Mouse (Mus musculus) cerebellum, adult 2 months (tissue): ENCODE data around the gene Lnpep.

Source experiments
- CTCF ChIP-seq: fragments of 200-500 bp; IDR thresholded peaks from 2 replicates; pipeline ENCODE4 v1.5.1; 2011; ENCODE audit warnings: low read depth, mild to moderate bottlenecking, control low read depth, low read length, moderate library complexity, borderline replicate concordance; ENCODE audit not compliant: insufficient read depth
- POLR2A ChIP-seq: fragments of 200-500 bp; IDR thresholded peaks from 2 replicates; pipeline ENCODE4 v1.6.1; 2011; ENCODE audit warnings: low read length, control low read depth, borderline replicate concordance; ENCODE audit not compliant: insufficient read depth

- TF ChIP-seq CTCF: no peak
- no peak for TF ChIP-seq POLR2A
Observed at GRCm38 (mm10) chr17:17600001-17600400, 24.8 kb downstream of the Lnpep start.
